Mouse (Mus musculus) liver, embryonic 14.5 days (tissue): ENCODE data around the gene Adgrl2. TPM values are rescaled to one million over a fixed set of nuclear protein-coding genes. Genes with fewer than 3 reads are reported as not detected.

Experiments used
- ATAC-seq: fragments of 200-750 bp; cut with Nextera tagmentation; 2 replicates; pipeline ENCODE4 v1.8.0; 2017; ENCODE audit warnings: moderate number of reproducible peaks, mild to moderate bottlenecking, moderate library complexity; ENCODE audit not compliant: insufficient read depth
- DNase-seq, 3 experiments: peaks; one replicate each; pipeline ENCODE4 v3.0.0-alpha.2; 2012 to 2013; ENCODE audit warnings: low read depth in 3 of 3, low spot score in 3 of 3
- H3K27ac ChIP-seq: fragments of 300-500 bp; sonication (generic); 2 replicates; pipeline ENCODE4 v1.5.1; 2014; ENCODE audit warnings: moderate library complexity, mild to moderate bottlenecking, control low read depth, inconsistent platforms
- H3K27me3 ChIP-seq: fragments of 300-500 bp; sonication (generic); 2 replicates; pipeline ENCODE4 v1.6.1; 2014; ENCODE audit warnings: mild to moderate bottlenecking, low read length, moderate library complexity; ENCODE audit not compliant: control insufficient read depth, insufficient read depth
- H3K36me3 ChIP-seq: fragments of 300-500 bp; sonication (generic); replicated peaks from 2 replicates; pipeline ENCODE4 v1.6.1; 2014; ENCODE audit warnings: low read depth; ENCODE audit not compliant: control insufficient read depth, insufficient read depth
- H3K4me1 ChIP-seq, 2 experiments: fragments of 200-500 bp in 1 of 2; fragments of 300-500 bp in 1 of 2; sonication (generic) in 1 of 2; replicated peaks; 2 replicates each; pipeline ENCODE4 v1.6.1; 2012 to 2014; ENCODE audit warnings: antibody characterized with exemption in 1 of 2, inconsistent platforms in 1 of 2, low read length in 1 of 2; ENCODE audit not compliant: control insufficient read depth in 2 of 2, insufficient read depth in 2 of 2
- H3K4me2 ChIP-seq: fragments of 300-500 bp; sonication (generic); 2 replicates; pipeline ENCODE4 v1.6.1; 2014; ENCODE audit warnings: low read depth, mild to moderate bottlenecking, control low read depth, moderate library complexity
- H3K4me3 ChIP-seq, 2 experiments: fragments of 200-500 bp in 1 of 2; fragments of 300-500 bp in 1 of 2; sonication (generic) in 1 of 2; 2 replicates each; pipeline ENCODE4 v1.5.1; 2012 to 2014; ENCODE audit warnings: low read depth in 2 of 2, low read length in 2 of 2, mild to moderate bottlenecking in 2 of 2, control low read depth in 1 of 2, inconsistent platforms in 1 of 2, moderate library complexity in 1 of 2; ENCODE audit not compliant: insufficient read depth in 1 of 2
- H3K9ac ChIP-seq: fragments of 300-500 bp; sonication (generic); replicated peaks from 2 replicates; pipeline ENCODE4 v1.6.1; 2014; ENCODE audit warnings: mild to moderate bottlenecking, control low read depth, moderate library complexity
- H3K9me3 ChIP-seq: fragments of 300-500 bp; sonication (generic); 2 replicates; pipeline ENCODE4 v1.6.1; 2016; ENCODE audit warnings: low read length, mixed read lengths; ENCODE audit not compliant: control insufficient read depth
- CTCF ChIP-seq: IDR thresholded peaks from 2 replicates; pipeline ENCODE4 v1.5.1; 2016; ENCODE audit warnings: antibody characterized with exemption, low read depth, control low read depth
- EP300 ChIP-seq: IDR thresholded peaks from 2 replicates; pipeline ENCODE4 v1.6.1; 2016; ENCODE audit warnings: antibody characterized with exemption, low read depth
- WGBS: fragments of 180-500 bp; shearing (Covaris S2); extraction: QIAGEN DNeasy Blood & Tissue Kit; methylation state at CpG from one replicate; pipeline ENCODE4 v1.1.7; 2014; ENCODE audit not compliant: insufficient replicate concordance; 5-methylcytosine and 5-hydroxymethylcytosine counted together
- polyA plus RNA-seq, 2 experiments: library from polyadenylated mRNA; depleted of rRNA in 1 of 2; stranded (reverse) in 1 of 2; unstranded in 1 of 2; fragments of >200 nt; fragmentation: Nextera tagmentation in 1 of 2; extraction: Ambion mirVana in 1 of 2; gene quantifications; 2 replicates each; pipeline versions ENCODE4 v1.2.1 to v1.2.3; 2012 to 2014

Gene Adgrl2
- polyA plus RNA-seq, 2 experiments: 3.2 to 3.8 TPM

- no peaks in the 10 kb centered on the region; a peak in 1 of 4 replicates for H3K4me1 ChIP-seq
- no peak overlapping the region for H3K27ac ChIP-seq
- no peaks in the 10 kb centered on the region for H3K36me3 ChIP-seq
- H3K9me3 ChIP-seq: no peaks in the 10 kb centered on the region
- WGBS: 27% methylated on average over 8 of the region's 8 CpGs
- no peaks in the 10 kb centered on the region for H3K27me3 ChIP-seq
- H3K4me3 ChIP-seq: no peak overlapping the region
- ATAC-seq (no peak), DNase-seq (no peak)
- TF ChIP-seq EP300: no peak
- no peak for TF ChIP-seq CTCF
- H3K4me2 ChIP-seq: no peak overlapping the region
- no peak overlapping the region for H3K9ac ChIP-seq
These were observed 44.8 kb downstream of the Adgrl2 start for GRCm38 (mm10) chr3:148945534-148945933.

- Histone ChIP-seq H3K9ac (no peak overlapping the region), H3K9me3 (no peaks in the 10 kb centered on the region), H3K36me3 (no peaks in the 10 kb centered on the region), H3K4me1 (peaks cover 0 to 8% of the 10 kb centered on the region in 2 experiments; a peak in 2 of 4 replicates), H3K4me2 (no peak overlapping the region), H3K27me3 (no peaks in the 10 kb centered on the region), H3K4me3 (no peak overlapping the region), H3K27ac (no peak overlapping the region)
- no peak for DNase-seq
- no peak for ATAC-seq
- 61% methylated on average over 7 of the region's 7 CpGs for WGBS
- TF ChIP-seq EP300: no peak
- no peak for TF ChIP-seq CTCF
These were observed 50.9 kb downstream of the Adgrl2 start for GRCm38 (mm10) chr3:148939457-148939856.

GRCm38 (mm10) chr3:148935056-148935455 is 55.3 kb downstream of the Adgrl2 start:
- ATAC-seq (peak; percentile 52), DNase-seq (peak in 1 of 3 experiments; percentile 9)
- H3K27ac ChIP-seq: no peak overlapping the region
- H3K36me3 ChIP-seq: no peaks in the 10 kb centered on the region
- no peak overlapping the region for H3K9ac ChIP-seq
- no peak for TF ChIP-seq EP300
- no peak for TF ChIP-seq CTCF
- H3K4me1 ChIP-seq: peaks cover 0 to 10% of the 10 kb centered on the region in 2 experiments; a peak in 2 of 4 replicates
- H3K27me3 ChIP-seq: no peaks in the 10 kb centered on the region
- H3K4me3 ChIP-seq: no peak overlapping the region
- WGBS: 52% methylated on average over 9 of the region's 9 CpGs
- H3K4me2 ChIP-seq: no peak overlapping the region
- H3K9me3 ChIP-seq: no peaks in the 10 kb centered on the region

GRCm38 (mm10) chr3:148934279-148934678 is 56.1 kb downstream of the Adgrl2 start:
- H3K9me3 ChIP-seq: no peaks in the 10 kb centered on the region
- no peak overlapping the region for H3K4me3 ChIP-seq
- H3K27me3 ChIP-seq: no peaks in the 10 kb centered on the region
- TF ChIP-seq CTCF (no peak), EP300 (no peak)
- 76% methylated on average over 5 of the region's 5 CpGs for WGBS
- no peaks in the 10 kb centered on the region for H3K36me3 ChIP-seq
- H3K9ac ChIP-seq: no peak overlapping the region
- no peak overlapping the region for H3K4me2 ChIP-seq
- peaks cover 0 to 10% of the 10 kb centered on the region in 2 experiments; a peak in 2 of 4 replicates for H3K4me1 ChIP-seq
- ATAC-seq: no peak
- no peak for DNase-seq
- no peak overlapping the region for H3K27ac ChIP-seq

- ATAC-seq: no peak
- H3K9ac ChIP-seq: no peak overlapping the region
- H3K27me3 ChIP-seq: no peaks in the 10 kb centered on the region
- no peak overlapping the region for H3K4me2 ChIP-seq
- TF ChIP-seq CTCF (no peak), EP300 (no peak)
- DNase-seq: no peak
- H3K27ac ChIP-seq: no peak overlapping the region
- no peaks in the 10 kb centered on the region for H3K9me3 ChIP-seq
- H3K4me3 ChIP-seq: no peak overlapping the region
- H3K4me1 ChIP-seq: peaks cover 0 to 10% of the 10 kb centered on the region in 2 experiments; a peak in 2 of 4 replicates
- 25% methylated on average over 6 of the region's 6 CpGs for WGBS
- H3K36me3 ChIP-seq: no peaks in the 10 kb centered on the region
These were observed 57.2 kb downstream of the Adgrl2 start for GRCm38 (mm10) chr3:148933160-148933559.

GRCm38 (mm10) chr3:148930913-148931312 is 59.4 kb downstream of the Adgrl2 start:
- H3K27me3 ChIP-seq: no peaks in the 10 kb centered on the region
- no peak overlapping the region for H3K9ac ChIP-seq
- H3K4me2 ChIP-seq: no peak overlapping the region
- no peaks in the 10 kb centered on the region for H3K36me3 ChIP-seq
- WGBS: 76% methylated on average over 6 of the region's 6 CpGs
- H3K9me3 ChIP-seq: no peaks in the 10 kb centered on the region
- TF ChIP-seq EP300 (no peak), CTCF (no peak)
- H3K27ac ChIP-seq: no peak overlapping the region
- peaks cover 0 to 10% of the 10 kb centered on the region in 2 experiments; a peak in 2 of 4 replicates for H3K4me1 ChIP-seq
- no peak overlapping the region for H3K4me3 ChIP-seq
- no peak for DNase-seq
- ATAC-seq: no peak
